Mouse (Mus musculus) kidney, postnatal 36 days (tissue): ENCODE measurements around the gene Cd86.

Source experiments
- DNase-seq, 2 experiments: peaks; one replicate each; pipeline ENCODE4 v3.0.0; 2021 to 2022; ENCODE audit warnings: mixed read lengths in 2 of 2

The Cd86 gene

GRCm38 (mm10) chr16:36665782-36666181, at the start of gene Cd86:
Cd86 (minus strand) TSS chr16:36666081.
- DNase-seq: peak in 1 of 2 experiments; percentile 3

- DNase-seq: no peak
Observed at GRCm38 (mm10) chr16:36711760-36712159, 45.9 kb upstream of the Cd86 start.

GRCm38 (mm10) chr16:36710794-36711193, 44.9 kb upstream of the Cd86 start:
- peak in 1 of 2 experiments; percentile 41 for DNase-seq

GRCm38 (mm10) chr16:36709405-36709804, 43.5 kb upstream of the Cd86 start:
- no peak for DNase-seq

GRCm38 (mm10) chr16:36708751-36709150, 42.9 kb upstream of the Cd86 start:
- no peak for DNase-seq

- peak; percentile 47 to 68 for DNase-seq
Observed at GRCm38 (mm10) chr16:36707702-36708423, 42.0 kb upstream of the Cd86 start.

- DNase-seq: no peak
Observed at GRCm38 (mm10) chr16:36700484-36700883, 34.6 kb upstream of the Cd86 start.

GRCm38 (mm10) chr16:36697331-36697730, 31.4 kb upstream of the Cd86 start:
- DNase-seq: no peak

- DNase-seq: no peak
Observed at GRCm38 (mm10) chr16:36694798-36695290, 29.0 kb upstream of the Cd86 start.

GRCm38 (mm10) chr16:36693818-36694413, 28.0 kb upstream of the Cd86 start, which contains the start of gene Ildr1:
Ildr1 (plus strand) TSS chr16:36693978.
- DNase-seq: peak; percentile 70 to 74

- no peak for DNase-seq
Observed at GRCm38 (mm10) chr16:36691484-36691883, 25.6 kb upstream of the Cd86 start.

- DNase-seq: no peak
Observed at GRCm38 (mm10) chr16:36688076-36688475, 22.2 kb upstream of the Cd86 start.

- no peak for DNase-seq
Observed at GRCm38 (mm10) chr16:36684325-36684918, 18.5 kb upstream of the Cd86 start.

GRCm38 (mm10) chr16:36681829-36682228, 15.9 kb upstream of the Cd86 start:
- DNase-seq: no peak

GRCm38 (mm10) chr16:36675902-36676301, 10.0 kb upstream of the Cd86 start:
- no peak for DNase-seq

- no peak for DNase-seq
Observed at GRCm38 (mm10) chr16:36675304-36675703, 9.4 kb upstream of the Cd86 start.

- no peak for DNase-seq
Observed at GRCm38 (mm10) chr16:36674457-36675204, 8.8 kb upstream of the Cd86 start.

GRCm38 (mm10) chr16:36673196-36673595, 7.3 kb upstream of the Cd86 start:
- DNase-seq: no peak

GRCm38 (mm10) chr16:36670590-36670989, 4.7 kb upstream of the Cd86 start:
- DNase-seq: no peak

GRCm38 (mm10) chr16:36666448-36667017, 652 bp upstream of the Cd86 start:
- no peak for DNase-seq

- no peak for DNase-seq
Observed at GRCm38 (mm10) chr16:36663484-36663883, 2.4 kb downstream of the Cd86 start.

- no peak for DNase-seq
Observed at GRCm38 (mm10) chr16:36661330-36661729, 4.6 kb downstream of the Cd86 start.

- DNase-seq: no peak
Observed at GRCm38 (mm10) chr16:36655910-36656309, 10.0 kb downstream of the Cd86 start.
